Mouse (Mus musculus): ENCODE results near the gene Fam129c.
A peak's percentile ranks its signal among the peaks of the same experiment; 100 is the strongest.

Gene Fam129c

DNA sequence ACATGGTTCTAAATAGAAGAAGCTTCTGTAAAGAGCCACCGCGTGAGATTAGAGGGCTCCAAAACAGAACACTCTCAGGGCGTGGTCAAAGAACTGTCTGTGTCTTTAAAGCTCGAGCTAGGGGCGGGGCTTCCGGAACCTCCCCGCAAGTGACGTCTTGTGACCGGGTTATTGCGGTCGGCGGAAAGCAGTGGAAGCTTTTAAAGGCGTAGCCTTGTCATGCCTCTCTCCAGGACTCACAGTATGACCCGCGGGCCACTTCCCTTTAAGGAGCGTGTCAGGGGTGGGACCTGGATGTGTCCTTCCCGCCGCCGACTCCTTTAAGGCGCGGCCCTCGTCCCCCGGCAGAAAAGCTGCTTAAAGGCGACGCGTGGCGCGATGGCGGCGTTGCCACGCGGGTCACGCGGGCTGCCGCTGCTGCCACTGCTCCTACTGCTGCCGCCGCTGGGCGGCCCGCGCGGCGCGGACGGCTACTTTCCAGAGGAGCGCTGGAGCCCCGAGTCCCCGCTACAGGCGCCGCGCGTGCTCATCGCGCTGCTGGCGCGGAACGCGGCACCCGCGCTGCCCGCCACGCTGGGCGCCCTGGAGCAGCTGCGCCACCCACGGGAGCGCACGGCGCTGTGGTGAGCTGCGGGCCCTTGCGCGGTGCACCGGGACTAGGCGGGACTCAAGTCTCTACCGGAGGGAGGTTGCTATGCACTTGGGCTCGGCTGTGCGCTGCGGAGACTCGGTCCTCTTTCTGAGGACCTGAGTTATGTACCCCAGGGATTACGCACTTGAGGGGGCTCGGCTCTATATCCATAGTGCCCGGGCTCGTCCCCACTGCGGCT, 13.6 kb downstream of the Fam129c start, which contains the start of gene Colgalt1:
Colgalt1 (plus strand) TSS at position 177 of the 830 bp plus-strand sequence.
- DNase-seq (ENCODE audit: low spot score): peak; percentile 100

DNA sequence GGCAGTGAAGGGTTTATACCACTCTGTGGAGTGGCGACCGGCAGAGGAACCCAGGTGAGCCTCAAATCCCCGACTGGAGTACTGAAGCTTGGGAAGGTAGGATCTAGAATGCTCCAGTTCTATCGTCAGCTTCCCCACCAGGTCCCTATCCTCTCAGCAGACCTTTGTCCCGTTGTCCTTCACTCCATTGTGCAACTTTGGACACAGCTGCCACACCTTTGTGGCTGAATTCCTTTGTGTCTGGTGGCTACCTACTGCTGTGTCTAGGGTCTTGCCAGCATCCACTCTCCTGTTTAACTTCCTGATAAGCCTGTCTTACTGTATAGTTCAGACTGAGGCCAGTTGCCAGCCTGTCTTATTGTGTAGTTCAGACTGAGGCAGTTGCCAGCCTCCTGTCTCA, 14.7 kb downstream of the Fam129c start:
- DNase-seq (ENCODE audit: low spot score): no peak

DNA sequence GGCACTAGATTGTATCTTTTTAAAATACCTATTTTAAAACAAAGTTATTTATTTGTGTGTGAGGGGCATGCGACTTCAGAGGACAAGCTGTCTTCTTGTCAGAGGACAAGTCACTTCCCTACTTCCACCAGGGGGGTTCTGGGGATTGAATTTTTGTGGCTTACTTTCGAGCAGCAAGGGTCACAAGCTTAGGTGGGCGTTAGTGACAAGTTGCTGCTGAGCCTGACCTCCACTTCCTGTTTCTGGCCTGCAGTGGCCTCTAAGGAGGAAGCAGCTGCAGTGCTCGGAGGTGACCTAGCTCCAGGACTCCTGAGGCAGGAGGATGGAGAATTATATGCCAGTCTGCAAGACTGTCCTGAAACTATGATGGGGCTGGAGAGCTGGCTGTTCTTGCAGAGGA, 16.0 kb downstream of the Fam129c start:
- DNase-seq (ENCODE audit: low spot score): no peak

DNA sequence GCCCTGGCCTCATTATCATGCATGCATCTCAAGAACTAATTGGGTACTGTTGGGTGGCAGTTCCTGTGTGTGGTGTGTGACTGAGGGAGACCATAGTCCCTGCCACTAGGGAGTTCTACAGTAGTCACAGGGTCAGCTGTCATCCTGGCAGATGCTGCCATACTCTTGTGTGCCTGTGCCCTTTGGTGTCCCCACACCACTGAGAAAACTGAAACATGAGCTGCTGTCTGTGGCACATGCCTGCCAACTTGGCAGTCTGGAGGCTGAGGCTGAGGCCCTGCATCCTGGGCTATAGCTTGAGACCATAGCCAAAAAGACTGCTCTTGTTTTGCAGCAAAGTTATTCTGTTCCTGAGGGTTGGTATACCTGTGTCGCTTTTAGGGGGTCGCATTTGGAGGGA, 22.3 kb downstream of the Fam129c start:
- no peak for DNase-seq (ENCODE audit: low spot score)

DNA sequence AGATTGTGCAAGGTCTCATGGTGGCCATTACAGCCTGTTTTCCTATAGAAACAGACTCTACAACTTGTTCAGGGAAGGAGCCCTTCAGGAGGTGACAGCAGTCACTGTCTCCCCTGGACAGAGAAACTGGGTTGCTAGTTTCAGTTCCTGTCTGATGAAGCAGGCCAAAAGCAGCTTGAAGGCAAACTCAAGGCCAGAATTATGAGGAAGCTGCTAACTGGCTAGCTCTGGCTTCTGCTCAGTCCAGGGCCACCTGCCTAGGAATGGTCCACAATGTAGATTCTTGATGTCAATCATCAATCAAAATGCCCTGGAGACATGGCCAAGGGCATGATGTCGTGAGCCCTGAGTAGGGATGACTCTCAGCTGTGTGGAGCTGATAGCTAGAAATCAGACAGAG, 27.6 kb downstream of the Fam129c start:
- no peak for DNase-seq (ENCODE audit: low spot score)

DNA sequence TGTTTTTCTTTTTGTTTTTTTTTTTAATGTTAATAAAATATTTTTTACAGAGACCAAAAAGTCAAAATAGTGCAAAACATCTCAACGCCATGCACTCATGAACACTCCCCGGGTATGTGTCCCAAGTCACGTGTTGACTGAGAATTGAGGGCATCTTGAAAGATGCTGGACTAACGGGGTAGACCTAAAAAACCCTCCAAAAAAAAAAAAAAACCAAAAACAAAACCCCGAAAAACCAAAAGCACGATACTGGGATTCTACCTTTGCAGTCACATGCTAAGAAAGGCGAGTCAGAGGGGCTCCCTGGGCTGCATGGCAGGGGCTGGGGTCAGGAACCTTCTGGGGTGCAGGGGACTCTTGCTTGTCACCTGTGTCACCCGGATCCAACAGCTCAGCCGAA, 29.3 kb downstream of the Fam129c start:
- DNase-seq (ENCODE audit: low spot score): no peak

DNA sequence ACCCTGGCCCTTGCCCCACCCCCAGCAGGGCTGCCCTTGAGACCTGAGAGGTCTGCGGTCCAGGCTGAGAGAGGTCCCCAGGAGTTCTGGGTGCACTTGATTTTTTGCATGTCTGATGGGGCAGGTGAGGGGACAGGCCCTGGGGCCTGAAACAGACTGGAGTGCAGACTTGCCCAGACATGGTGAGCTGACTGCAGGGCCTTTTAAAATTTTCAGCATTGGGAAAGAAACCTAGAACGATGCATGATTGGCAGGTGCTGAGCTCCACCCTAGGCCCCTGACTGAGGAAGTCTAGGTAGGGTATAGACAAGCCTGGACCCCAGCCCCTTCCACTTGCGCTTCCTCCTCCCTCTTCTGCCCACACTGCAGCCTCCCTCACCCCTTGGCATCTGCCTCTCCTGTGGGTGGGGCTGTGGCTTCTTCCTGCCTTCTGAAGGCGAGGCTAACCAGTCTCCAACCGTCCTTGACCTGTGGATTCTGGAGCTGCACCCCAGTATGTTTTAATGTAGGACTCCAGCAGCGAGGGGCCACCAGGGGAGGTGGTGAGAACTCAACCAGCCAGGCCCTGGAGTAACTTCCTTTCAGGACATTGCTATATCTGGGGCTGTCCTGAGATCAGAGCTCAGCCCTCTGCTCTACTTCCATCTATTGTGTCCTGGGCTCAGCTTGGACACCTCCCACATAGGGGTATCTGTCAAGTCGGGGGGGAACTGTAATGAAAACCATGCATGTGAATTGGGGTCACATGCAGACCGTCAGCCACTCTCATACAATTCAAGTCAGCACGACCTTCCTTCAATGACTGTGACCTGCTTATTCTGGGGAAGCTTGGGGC, 30.0 kb downstream of the Fam129c start:
- DNase-seq (ENCODE audit: low spot score): no peak

DNA sequence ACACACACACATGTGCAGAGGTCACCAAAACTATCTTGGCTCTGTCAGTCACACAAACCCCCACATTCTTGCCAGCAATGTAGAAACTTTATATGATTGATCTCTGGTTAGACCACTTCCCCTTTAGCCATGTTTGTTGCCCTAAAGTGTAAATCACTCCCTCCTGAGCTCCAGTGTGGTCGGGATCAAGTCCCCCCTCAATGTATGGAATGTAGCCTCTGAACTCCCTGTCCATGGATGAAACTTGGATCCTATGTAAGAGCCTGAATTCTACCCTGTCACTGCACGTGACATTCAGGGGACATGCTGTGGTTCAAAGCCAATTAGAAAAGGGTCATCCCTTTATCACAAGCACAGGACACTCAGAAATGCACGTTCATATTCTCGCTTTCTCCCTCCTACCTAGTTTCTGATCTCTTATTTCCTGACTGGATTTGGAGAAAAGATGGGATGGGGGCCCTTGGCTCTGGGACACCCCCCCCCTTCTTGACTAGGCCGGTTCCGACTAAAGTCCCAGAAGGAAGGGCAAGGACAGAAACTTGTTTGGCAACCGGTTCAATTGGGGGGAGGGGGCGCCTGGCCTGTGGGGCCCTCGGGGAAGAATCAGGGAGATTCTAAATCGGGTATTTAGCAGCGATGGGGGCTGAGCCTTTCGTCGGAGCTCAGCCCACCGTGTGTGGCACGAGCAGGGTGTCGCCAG, 31.1 kb downstream of the Fam129c start:
- DNase-seq (ENCODE audit: low spot score): peak; percentile 16

DNA sequence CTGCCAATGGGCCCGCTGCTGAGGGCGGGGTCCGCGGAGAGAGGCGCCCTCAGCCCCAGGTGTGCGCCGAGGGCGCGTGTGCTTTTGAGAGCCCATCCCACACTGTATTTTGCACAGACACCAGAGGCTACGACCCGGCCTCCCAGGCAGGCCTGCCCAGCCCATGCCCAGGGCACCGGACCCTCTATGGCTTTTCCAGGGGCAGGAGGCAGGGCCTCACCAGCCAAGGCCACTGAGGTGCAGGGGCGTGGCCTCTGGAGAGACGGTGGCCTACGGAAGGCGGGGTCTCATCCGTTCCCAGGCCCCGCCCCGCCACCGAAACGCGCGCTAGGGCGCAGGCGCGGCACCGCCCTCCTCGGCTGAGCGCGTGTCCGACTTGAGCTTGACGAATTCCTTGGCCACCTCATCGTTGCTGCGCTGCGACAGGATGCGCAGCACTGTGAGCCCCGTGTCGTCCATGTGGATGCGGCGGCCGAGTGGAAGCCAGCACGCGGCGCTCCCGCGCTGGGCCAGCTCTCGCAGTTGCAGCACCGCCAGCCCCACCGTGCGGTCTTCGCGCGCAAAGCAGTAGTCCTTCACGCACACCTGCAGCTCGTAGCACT, 31.7 kb downstream of the Fam129c start:
- DNase-seq (ENCODE audit: low spot score): peak; percentile 95

DNA sequence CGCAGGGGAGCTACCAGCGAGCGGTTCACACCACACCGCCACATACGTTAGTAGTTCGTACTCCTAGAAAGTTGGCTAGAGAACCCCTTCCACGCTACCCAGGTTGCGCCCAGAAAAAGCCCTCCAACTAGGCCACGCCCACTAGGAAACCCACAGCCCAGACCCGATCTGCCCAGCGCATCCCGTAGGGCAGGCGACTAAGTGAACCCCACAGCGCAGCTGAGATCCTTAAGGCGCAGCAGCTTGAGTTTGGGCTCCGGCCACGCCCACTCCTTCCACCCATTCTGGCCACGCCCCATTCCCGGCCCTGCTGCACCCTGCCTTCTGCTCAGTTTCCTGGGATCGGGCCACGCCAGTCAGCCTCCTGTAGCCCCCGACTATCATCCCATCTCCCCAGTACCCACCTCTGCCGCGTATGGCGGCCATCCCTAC, 32.3 kb downstream of the Fam129c start:
- peak; percentile 53 for DNase-seq (ENCODE audit: low spot score)

DNA sequence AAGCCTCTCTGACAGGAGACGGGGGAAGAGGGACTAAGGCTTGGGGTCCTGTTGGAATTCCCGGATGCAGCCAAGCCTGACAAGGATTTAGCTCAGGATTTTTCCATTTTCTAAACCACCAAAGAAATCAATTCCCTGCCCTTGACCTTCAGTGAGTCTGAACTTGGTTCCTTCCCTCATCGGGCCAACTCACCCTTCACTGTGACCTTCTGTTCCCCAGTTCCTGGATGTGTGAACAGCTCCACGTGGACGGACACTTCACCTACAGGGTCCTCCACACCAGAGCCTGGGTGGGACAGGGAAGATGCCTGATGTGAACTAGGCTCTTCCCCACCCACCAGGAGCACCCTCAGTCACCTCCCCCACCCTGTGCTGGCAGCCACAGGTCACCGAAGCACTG, 33.3 kb downstream of the Fam129c start:
- DNase-seq (ENCODE audit: low spot score): no peak

DNA sequence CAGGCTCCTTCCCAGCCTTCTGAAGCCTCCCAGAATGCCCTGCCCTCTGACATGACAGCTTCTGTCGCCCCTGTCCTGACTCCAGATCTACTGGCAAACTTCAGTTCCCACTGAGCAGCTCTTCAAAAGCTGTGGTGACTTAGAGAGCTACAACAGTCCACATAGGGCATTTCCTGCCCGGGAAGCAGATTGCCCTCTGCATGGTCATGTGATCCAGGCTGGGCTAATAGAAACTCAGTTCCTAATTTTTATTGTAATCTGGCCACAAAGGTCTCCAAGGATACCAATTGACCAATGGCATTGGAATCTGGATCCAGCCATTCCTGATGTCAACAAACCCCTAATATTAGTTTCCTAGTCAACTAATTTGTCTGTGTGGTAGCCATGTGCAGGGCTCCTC, 34.4 kb downstream of the Fam129c start:
- no peak for DNase-seq (ENCODE audit: low spot score)

DNA sequence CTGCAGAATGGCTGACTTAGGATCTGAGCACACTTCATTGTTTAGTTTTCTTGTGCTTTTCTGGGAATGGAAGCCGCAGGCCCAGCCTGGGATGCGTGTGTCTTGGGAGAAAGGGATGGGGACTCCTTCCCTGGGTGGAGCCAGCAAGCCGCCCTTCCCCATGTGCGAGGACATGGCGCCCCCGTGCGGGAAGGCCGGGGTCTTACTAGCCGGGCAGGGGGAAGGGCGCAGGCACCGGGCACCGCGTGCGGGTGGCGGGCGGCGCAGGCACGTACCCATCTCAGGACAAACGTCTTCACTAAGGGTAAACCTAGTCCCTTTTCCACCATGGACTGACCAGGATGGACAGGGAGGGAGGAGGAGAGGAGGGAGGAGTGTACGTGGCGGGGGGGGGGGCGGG, 35.7 kb downstream of the Fam129c start:
- DNase-seq (ENCODE audit: low spot score): peak; percentile 18

DNA sequence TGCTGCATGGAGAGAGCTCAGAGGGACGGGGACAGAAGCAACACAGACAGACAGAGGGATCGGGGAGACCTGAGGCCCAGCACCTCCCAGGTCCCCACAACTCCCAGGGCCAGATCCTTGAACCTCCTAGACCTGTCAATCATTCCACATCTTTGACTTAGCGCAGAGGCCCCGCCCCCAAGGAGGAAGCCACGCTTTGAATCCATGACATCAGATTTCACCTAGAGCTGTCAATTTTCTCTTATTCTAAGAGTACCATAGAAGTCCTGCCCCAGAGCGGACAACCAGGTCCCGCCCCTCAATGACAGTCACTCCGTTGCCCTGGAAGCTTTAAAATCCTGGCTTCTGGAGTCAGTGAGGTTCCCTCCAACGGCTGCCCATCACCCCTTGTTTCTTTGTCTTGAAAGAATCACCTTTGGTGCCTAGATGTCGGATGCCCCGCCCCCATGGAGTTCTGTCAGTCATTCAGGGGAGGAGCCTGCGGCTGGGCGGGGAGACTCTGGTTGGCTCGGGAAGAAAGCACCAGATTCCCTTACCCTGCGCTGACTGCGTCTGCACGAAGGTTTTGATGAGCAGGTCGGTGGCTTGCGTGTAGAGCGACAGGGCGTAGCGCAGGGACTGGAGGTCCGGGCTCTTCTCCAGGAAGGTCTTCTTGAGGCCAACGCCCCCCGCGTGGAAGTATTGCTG, 36.7 kb downstream of the Fam129c start:
- DNase-seq (ENCODE audit: low spot score): peak; percentile 84

DNA sequence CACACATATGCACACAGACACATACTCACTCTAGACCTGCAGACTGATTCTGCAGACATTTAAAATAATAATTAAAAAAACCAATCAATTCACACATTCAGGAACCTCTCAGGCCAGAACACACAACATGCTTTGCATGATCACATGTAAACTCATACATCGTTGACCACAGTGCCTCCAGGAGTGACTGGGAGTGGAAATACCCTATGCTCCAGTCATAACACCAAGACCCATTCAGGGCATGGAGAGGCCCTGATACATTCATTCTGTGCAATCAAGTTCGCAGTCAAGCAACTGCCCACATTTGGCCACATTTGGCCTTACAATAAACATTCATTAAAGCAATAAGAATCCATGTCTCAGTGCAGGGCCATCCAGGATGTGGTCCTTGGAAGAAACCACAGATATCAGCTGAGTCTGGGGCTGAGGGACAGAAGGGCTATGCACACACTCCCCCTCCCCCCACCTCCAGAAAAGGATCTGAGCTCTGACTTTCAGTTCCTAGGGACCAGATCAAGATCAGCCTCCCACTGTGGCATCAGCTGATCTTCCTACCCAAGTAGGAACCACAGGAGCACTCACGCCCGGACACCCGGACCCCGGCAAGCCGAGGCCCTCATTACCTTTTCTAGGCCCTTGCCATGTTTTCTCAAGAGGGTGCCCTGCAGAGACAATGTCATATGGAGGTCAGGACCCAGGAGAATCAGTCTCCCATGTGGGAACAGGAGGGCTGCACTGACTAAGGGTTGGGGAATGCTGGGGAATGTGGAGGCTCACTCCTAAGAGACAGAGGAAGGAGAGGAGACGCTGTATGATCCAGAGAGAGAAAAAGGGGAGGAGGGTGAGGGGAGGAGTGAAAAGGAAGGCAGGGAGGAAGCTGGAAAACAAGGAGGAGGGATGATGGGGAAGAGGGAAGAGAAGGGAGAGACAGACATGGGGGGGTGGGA, 40.0 kb downstream of the Fam129c start:
- DNase-seq (ENCODE audit: low spot score): no peak

DNA sequence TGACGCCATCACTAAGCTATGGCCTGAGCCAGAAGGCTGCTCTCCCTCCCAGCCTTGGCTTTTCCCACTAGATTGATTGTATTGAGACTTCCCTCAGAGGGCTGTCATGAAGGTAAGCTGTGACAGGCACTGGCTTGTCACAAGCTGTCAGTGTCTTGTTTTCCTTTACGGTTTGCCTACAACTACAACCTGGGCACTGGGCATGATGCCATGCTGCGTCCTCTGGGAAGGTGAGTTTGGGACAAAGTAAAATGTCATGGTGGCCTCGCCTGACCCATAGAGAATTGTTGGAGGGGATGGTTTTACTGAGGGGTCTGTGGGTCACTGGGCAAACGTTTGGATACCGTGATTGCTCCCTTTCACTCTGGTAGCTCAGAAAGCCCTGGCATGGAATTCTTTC, 40.9 kb downstream of the Fam129c start:
- DNase-seq (ENCODE audit: low spot score): no peak

DNA sequence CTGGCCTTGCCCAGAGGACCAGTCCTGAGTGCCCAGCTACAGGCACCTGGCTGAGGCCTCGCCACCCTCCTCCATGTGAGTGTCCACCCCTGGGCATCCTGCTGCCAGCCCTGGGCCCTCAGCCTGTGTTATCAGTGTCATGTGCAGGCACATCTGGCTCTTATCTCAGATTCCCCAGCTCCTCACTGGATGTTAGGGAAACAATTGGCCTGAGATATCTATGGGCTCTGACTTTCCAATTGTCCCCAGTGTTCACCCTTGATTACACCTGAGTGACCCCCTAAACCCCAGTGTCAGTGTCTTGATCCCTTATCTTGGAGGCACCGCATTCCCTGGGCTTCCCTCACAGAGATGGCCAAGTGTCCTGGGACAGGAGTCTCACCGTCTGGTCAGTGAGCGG, 41.9 kb downstream of the Fam129c start:
- DNase-seq (ENCODE audit: low spot score): no peak

DNA sequence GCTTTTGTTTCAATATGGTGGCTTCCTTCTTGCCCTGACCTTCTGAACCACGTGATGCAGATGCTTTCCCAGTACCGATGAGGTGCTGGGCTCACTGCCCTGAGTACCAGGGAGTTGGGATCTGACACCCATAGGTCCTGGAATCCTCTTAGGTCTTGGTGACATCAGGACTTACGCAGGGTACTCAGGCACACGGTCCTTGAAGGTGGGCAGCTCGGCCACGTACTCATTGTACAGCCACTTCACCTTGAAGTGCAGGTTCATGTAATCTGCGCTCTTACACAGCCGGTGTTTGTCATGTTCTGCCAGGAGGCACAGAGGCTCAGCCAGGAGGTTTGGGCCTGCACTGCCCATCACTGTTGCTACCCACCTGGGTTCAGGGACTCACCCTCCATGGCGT, 48.1 kb downstream of the Fam129c start:
- DNase-seq (ENCODE audit: low spot score): no peak

DNA sequence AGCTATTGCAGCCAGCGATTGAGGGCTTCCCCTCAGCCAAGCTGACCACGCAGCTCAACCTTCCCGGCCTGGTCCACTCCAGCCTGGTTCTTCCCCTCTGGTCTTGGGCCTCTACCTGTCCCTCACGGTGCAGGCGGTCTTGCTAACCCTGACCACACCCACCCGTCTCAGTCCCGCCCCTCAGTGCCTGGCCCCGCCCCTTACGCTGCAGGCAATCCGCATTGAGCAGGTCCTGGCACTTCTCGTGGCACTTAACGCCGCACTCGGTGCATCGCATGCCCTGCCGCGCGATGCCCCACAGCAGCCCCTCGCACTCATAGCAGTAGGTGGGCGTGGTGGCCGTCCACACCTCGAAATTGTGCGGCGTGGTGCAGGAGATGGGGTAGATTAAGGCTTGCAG, 57.2 kb downstream of the Fam129c start:
- DNase-seq (ENCODE audit: low spot score): peak; percentile 40

Measured in embryo, embryonic 10.5 days (tissue).